11 mouse cellular contexts compared by ENCODE assay signal in the genomic region with DNA sequence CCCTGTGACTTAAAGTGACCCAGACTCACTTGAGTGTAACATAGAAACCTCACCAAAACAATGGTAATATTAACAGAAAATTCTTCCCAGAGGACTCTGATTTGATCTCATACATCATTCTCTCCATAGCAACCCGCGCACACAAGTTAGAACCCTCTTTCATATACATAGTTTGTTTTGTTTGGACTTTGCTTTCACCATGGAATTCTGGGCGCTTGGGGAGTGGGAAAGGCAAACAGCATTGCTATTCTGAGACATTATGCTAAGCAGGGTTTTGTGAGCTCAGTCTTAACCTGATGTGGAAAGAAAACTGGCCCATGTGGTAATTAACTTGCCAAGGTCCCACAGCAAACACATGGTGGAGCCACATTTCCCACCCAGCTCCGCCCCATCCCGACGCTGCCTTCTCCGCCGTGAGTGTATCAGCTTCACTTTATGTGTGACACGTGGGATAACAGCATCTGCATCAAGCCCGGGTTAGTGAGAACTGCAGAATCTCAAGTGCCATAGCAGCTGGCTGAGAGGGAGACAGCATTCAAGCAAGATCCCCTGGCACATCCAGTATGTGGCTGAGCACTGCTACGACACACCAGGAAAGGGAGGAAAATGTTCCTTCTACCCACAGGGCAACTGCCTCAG. TPM values are rescaled to one million over a fixed set of nuclear protein-coding genes. Genes with fewer than 3 reads are reported as not detected.
A peak's percentile ranks its signal among the peaks of the same experiment; 100 is the strongest.
DNase-seq lines count a peak whose midpoint lies in the region; ATAC-seq and TF ChIP-seq lines count a peak whose summit lies in the region.
"Had no signal": no experiment of that assay in that cellular context is flagged by ENCODE, and none has a peak within 500 bp of the region (broad histone marks: within the 10 kb centered on the region; RNA-seq: fewer than 3 reads in every experiment).

No protein-coding gene starts in this region.

- no peak overlapping the region for H3K4me3 ChIP-seq in forebrain, embryonic 15.5 days
- no peak overlapping the region for H3K4me3 ChIP-seq in kidney, postnatal 0 days (replicated peaks; ENCODE audit: low read depth, low read length)
- no peak overlapping the region for H3K4me3 ChIP-seq in neural tube, embryonic 13.5 days
- H3K4me3 ChIP-seq: erythroblast, embryonic 14.5 days; myocyte had no signal

- peak; percentile 82 for ATAC-seq in forebrain, embryonic 15.5 days (replicated peaks)
- ATAC-seq in kidney, postnatal 0 days (replicated peaks; ENCODE audit: low FRiP score, low read depth) = no peak; the same call in 1 of the 2 replicates
- peak; percentile 51 for ATAC-seq in neural tube, embryonic 13.5 days (ENCODE audit: low read depth)

- peak; percentile 27 to 47 for DNase-seq in heart, adult 9 months (ENCODE audit: low spot score in 2 of 2)
- no peak for DNase-seq in heart, adult 8-10 months (ENCODE audit: low spot score)
- DNase-seq in kidney, postnatal 0 days (ENCODE audit: low spot score) = peak; percentile 43
- no peak for DNase-seq in cerebellum, adult 9-10 months
- DNase-seq in ovary, adult 18-20 months (ENCODE audit: low spot score) = no peak
- DNase-seq in spleen, postnatal 36 days (ENCODE audit: low spot score in 2 of 2) = no peak

- peak overlapping the region; percentile 11 for H3K4me2 ChIP-seq in forebrain, embryonic 15.5 days (replicated peaks)
- peak overlapping the region; percentile 15; the same call in 1 of the 2 replicates for H3K4me2 ChIP-seq in kidney, postnatal 0 days (ENCODE audit: low read length)
- H3K4me2 ChIP-seq in neural tube, embryonic 13.5 days = peak overlapping the region; percentile 28

- no peaks in the 10 kb centered on the region for H3K27me3 ChIP-seq in forebrain, embryonic 15.5 days
- no peaks in the 10 kb centered on the region for H3K27me3 ChIP-seq in kidney, postnatal 0 days (ENCODE audit: insufficient read depth, low read length)
- H3K27me3 ChIP-seq in neural tube, embryonic 13.5 days = peaks cover 10% of the 10 kb centered on the region
- H3K27me3 ChIP-seq: CH12.LX had no signal

- no peaks in the 10 kb centered on the region for H3K36me3 ChIP-seq in forebrain, embryonic 15.5 days
- no peaks in the 10 kb centered on the region for H3K36me3 ChIP-seq in kidney, postnatal 0 days (ENCODE audit: insufficient read depth, low read length)
- no peaks in the 10 kb centered on the region for H3K36me3 ChIP-seq in neural tube, embryonic 13.5 days

- no peak overlapping the region for H3K27ac ChIP-seq in forebrain, embryonic 15.5 days (replicated peaks)
- peak overlapping the region; percentile 6; the same call in 1 of the 2 replicates for H3K27ac ChIP-seq in kidney, postnatal 0 days
- H3K27ac ChIP-seq in neural tube, embryonic 13.5 days (replicated peaks) = no peak overlapping the region

- no peak overlapping the region for H3K9ac ChIP-seq in forebrain, embryonic 15.5 days (replicated peaks)
- H3K9ac ChIP-seq in kidney, postnatal 0 days (ENCODE audit: low read depth, low read length) = no peak overlapping the region
- H3K9ac ChIP-seq in neural tube, embryonic 13.5 days = no peak overlapping the region; the same call in 1 of the 2 replicates

- 18% methylated on average over 11 of the region's 11 CpGs for WGBS in forebrain, embryonic 15.5 days
- WGBS in kidney, postnatal 0 days = 26% methylated on average over 11 of the region's 11 CpGs
- WGBS in neural tube, embryonic 13.5 days = 38% methylated on average over 11 of the region's 11 CpGs

- H3K9me3 ChIP-seq in forebrain, embryonic 15.5 days = no peaks in the 10 kb centered on the region
- H3K9me3 ChIP-seq in kidney, postnatal 0 days (replicated peaks; ENCODE audit: low read length) = no peaks in the 10 kb centered on the region
- no peaks in the 10 kb centered on the region for H3K9me3 ChIP-seq in neural tube, embryonic 13.5 days

- peaks cover 11% of the 10 kb centered on the region for H3K4me1 ChIP-seq in forebrain, embryonic 15.5 days
- peaks cover 10% of the 10 kb centered on the region for H3K4me1 ChIP-seq in kidney, postnatal 0 days (replicated peaks; ENCODE audit: insufficient read depth, low read length)
- H3K4me1 ChIP-seq in neural tube, embryonic 13.5 days (replicated peaks) = peaks cover 19% of the 10 kb centered on the region

- TF ChIP-seq CTCF in kidney, postnatal 0 days (IDR thresholded peaks at IDR 0.05; ENCODE audit: low read depth) = no peak

RNA-seq across cellular contexts. Expression of a gene that starts 7.3 kb away (rescaled TPM):
- 10 to 100 TPM in 1 of 4 experiments, 1 to 10 TPM in 3; 4.6 to 12.1 (median 6.4) TPM for total RNA-seq in heart, adult 8-10 months (2022)
- polyA plus RNA-seq in forebrain, embryonic 15.5 days (2015; fragmentation: Nextera tagmentation; extraction: Ambion mirVana) = 11.8 and 14.4 TPM in 2 replicates
- polyA plus RNA-seq in kidney, postnatal 0 days (2015; fragmentation: Nextera tagmentation; extraction: Ambion mirVana) = 20.3 and 21.7 TPM in 2 replicates
- 7.5 and 10.2 TPM in 2 replicates for polyA plus RNA-seq in neural tube, embryonic 13.5 days (2015; fragmentation: Nextera tagmentation; extraction: Ambion mirVana)
- total RNA-seq: CH12.LX had no signal
- polyA plus RNA-seq: erythroblast, embryonic 14.5 days; myocyte had no signal

Comparison
In these comparisons a context has a peak if more than half of its experiments do, and no peak if none do; other contexts are left out.
1. DNase-seq: peak in heart, adult 9 months (2 of 2) and kidney, postnatal 0 days (single experiment); none in heart, adult 8-10 months (single experiment), cerebellum, adult 9-10 months (single experiment), ovary, adult 18-20 months (single experiment) and spleen, postnatal 36 days (0 of 2).
2. Peak in every context shown above with its lines, with median percentiles within 50 percentile points of each other: H3K4me2 ChIP-seq.